Mouse (Mus musculus) forebrain, embryonic 11.5 days (tissue): ENCODE data around the gene Col15a1. TPM values are rescaled to one million over a fixed set of nuclear protein-coding genes. Genes with fewer than 3 reads are reported as not detected.

Experiments used
- ATAC-seq: fragments of 200-750 bp; cut with Nextera tagmentation; replicated peaks from 2 replicates; pipeline ENCODE4 v1.8.0; 2017; ENCODE audit warnings: moderate TSS enrichment; ENCODE audit not compliant: low FRiP score
- DNase-seq: peaks from one replicate; pipeline ENCODE4 v3.0.0-alpha.2; 2017; ENCODE audit warnings: low spot score
- H3K27ac ChIP-seq: fragments of 300-500 bp; sonication (generic); 2 replicates; pipeline ENCODE4 v1.5.1; 2014; ENCODE audit warnings: low read depth, low read length
- H3K27me3 ChIP-seq: fragments of 300-500 bp; sonication (generic); 2 replicates; pipeline ENCODE4 v1.6.1; 2014; ENCODE audit warnings: mild to moderate bottlenecking, low read length, mixed read lengths; ENCODE audit not compliant: control insufficient read depth, insufficient read depth
- H3K36me3 ChIP-seq: fragments of 300-500 bp; sonication (generic); 2 replicates; pipeline ENCODE4 v1.6.1; 2014; ENCODE audit warnings: mild to moderate bottlenecking, low read length, moderate library complexity, mixed read lengths; ENCODE audit not compliant: control insufficient read depth, insufficient read depth
- H3K4me1 ChIP-seq: fragments of 300-500 bp; sonication (generic); replicated peaks from 2 replicates; pipeline ENCODE4 v1.6.1; 2014; ENCODE audit warnings: low read length, mixed read lengths; ENCODE audit not compliant: control insufficient read depth, insufficient read depth
- H3K4me2 ChIP-seq: fragments of 300-500 bp; sonication (generic); 2 replicates; pipeline ENCODE4 v1.6.1; 2014; ENCODE audit warnings: low read depth, mild to moderate bottlenecking, low read length, moderate library complexity, mixed read lengths; ENCODE audit not compliant: severe bottlenecking
- H3K4me3 ChIP-seq: fragments of 300-500 bp; sonication (generic); 2 replicates; pipeline ENCODE4 v1.5.1; 2014; ENCODE audit warnings: low read depth, low read length
- H3K9ac ChIP-seq: fragments of 300-500 bp; sonication (generic); 2 replicates; pipeline ENCODE4 v1.6.1; 2014; ENCODE audit warnings: low read length
- H3K9me3 ChIP-seq: fragments of 300-500 bp; sonication (generic); 2 replicates; pipeline ENCODE4 v1.6.1; 2016; ENCODE audit warnings: low read length, mixed read lengths; ENCODE audit not compliant: control insufficient read depth
- WGBS: fragments of 180-500 bp; shearing (Covaris S2); extraction: QIAGEN DNeasy Blood & Tissue Kit; methylation state at CpG from one replicate; pipeline ENCODE4 v1.1.7; 2014; 5-methylcytosine and 5-hydroxymethylcytosine counted together
- polyA plus RNA-seq: library from polyadenylated mRNA; unstranded; fragments of >200 nt; fragmentation: Nextera tagmentation; extraction: Ambion mirVana; gene quantifications from 2 replicates; pipeline ENCODE4 v1.2.1, GENCODE M21; 2014

Col15a1 gene
- polyA plus RNA-seq, 1 experiment from 2014 or later: 7.0 TPM

GRCm38 (mm10) chr4:47265555-47265954, 57.6 kb downstream of the Col15a1 start:
- no peaks in the 10 kb centered on the region for H3K27me3 ChIP-seq
- ATAC-seq (no peak), DNase-seq (no peak)
- no peaks in the 10 kb centered on the region for H3K9me3 ChIP-seq
- 91% methylated on average over 5 of the region's 5 CpGs for WGBS
- H3K4me3 ChIP-seq: no peak overlapping the region
- H3K27ac ChIP-seq: no peak overlapping the region
- H3K9ac ChIP-seq: no peak overlapping the region
- no peak overlapping the region for H3K4me2 ChIP-seq
- H3K36me3 ChIP-seq: no peaks in the 10 kb centered on the region
- no peaks in the 10 kb centered on the region for H3K4me1 ChIP-seq

GRCm38 (mm10) chr4:47272452-47273130, 64.6 kb downstream of the Col15a1 start:
- no peaks in the 10 kb centered on the region for H3K4me1 ChIP-seq
- no peak overlapping the region for H3K27ac ChIP-seq
- H3K27me3 ChIP-seq: no peaks in the 10 kb centered on the region
- no peak overlapping the region for H3K4me2 ChIP-seq
- ATAC-seq (no peak), DNase-seq (no peak)
- no peak overlapping the region for H3K9ac ChIP-seq
- H3K36me3 ChIP-seq: no peaks in the 10 kb centered on the region
- H3K4me3 ChIP-seq: no peak overlapping the region
- WGBS: 81% methylated on average over 9 of the region's 9 CpGs
- H3K9me3 ChIP-seq: no peaks in the 10 kb centered on the region

GRCm38 (mm10) chr4:47273795-47274194, 65.8 kb downstream of the Col15a1 start:
- Histone ChIP-seq H3K9me3 (no peaks in the 10 kb centered on the region), H3K4me2 (no peak overlapping the region), H3K27me3 (no peaks in the 10 kb centered on the region), H3K4me1 (no peaks in the 10 kb centered on the region), H3K4me3 (no peak overlapping the region), H3K9ac (no peak overlapping the region), H3K27ac (no peak overlapping the region), H3K36me3 (no peaks in the 10 kb centered on the region)
- DNase-seq (no peak), ATAC-seq (no peak)
- 88% methylated on average over 8 of the region's 8 CpGs for WGBS

GRCm38 (mm10) chr4:47274911-47275310, 67.0 kb downstream of the Col15a1 start:
- Histone ChIP-seq H3K27ac (no peak overlapping the region), H3K4me1 (no peaks in the 10 kb centered on the region), H3K9me3 (no peaks in the 10 kb centered on the region), H3K4me2 (no peak overlapping the region), H3K4me3 (no peak overlapping the region), H3K36me3 (no peaks in the 10 kb centered on the region), H3K9ac (no peak overlapping the region), H3K27me3 (no peaks in the 10 kb centered on the region)
- DNase-seq: no peak
- WGBS: 84% methylated on average over 2 of the region's 2 CpGs
- ATAC-seq: no peak

GRCm38 (mm10) chr4:47278397-47278796, 70.4 kb downstream of the Col15a1 start:
- ATAC-seq: no peak
- H3K27me3 ChIP-seq: no peaks in the 10 kb centered on the region; the same call in 1 of the 2 replicates
- H3K4me3 ChIP-seq: no peak overlapping the region
- no peak overlapping the region for H3K27ac ChIP-seq
- no peak overlapping the region for H3K9ac ChIP-seq
- DNase-seq: no peak
- H3K4me1 ChIP-seq: no peaks in the 10 kb centered on the region
- 97% methylated on average over 6 of the region's 6 CpGs for WGBS
- no peak overlapping the region for H3K4me2 ChIP-seq
- H3K9me3 ChIP-seq: no peaks in the 10 kb centered on the region
- no peaks in the 10 kb centered on the region for H3K36me3 ChIP-seq

GRCm38 (mm10) chr4:47279085-47279707, 71.2 kb downstream of the Col15a1 start:
- Histone ChIP-seq H3K27ac (no peak overlapping the region), H3K4me1 (no peaks in the 10 kb centered on the region), H3K4me3 (no peak overlapping the region), H3K9me3 (no peaks in the 10 kb centered on the region), H3K36me3 (no peaks in the 10 kb centered on the region), H3K4me2 (no peak overlapping the region), H3K9ac (no peak overlapping the region), H3K27me3 (no peaks in the 10 kb centered on the region; the same call in 1 of the 2 replicates)
- DNase-seq (no peak), ATAC-seq (no peak)
- WGBS: 67% methylated on average over 10 of the region's 10 CpGs

GRCm38 (mm10) chr4:47280126-47280525, 72.2 kb downstream of the Col15a1 start:
- Histone ChIP-seq H3K36me3 (no peaks in the 10 kb centered on the region), H3K27me3 (no peaks in the 10 kb centered on the region; the same call in 1 of the 2 replicates), H3K4me2 (no peak overlapping the region), H3K27ac (no peak overlapping the region), H3K9ac (no peak overlapping the region), H3K4me3 (no peak overlapping the region), H3K9me3 (no peaks in the 10 kb centered on the region), H3K4me1 (no peaks in the 10 kb centered on the region)
- ATAC-seq (no peak), DNase-seq (no peak)
- WGBS: 89% methylated on average over 5 of the region's 5 CpGs

GRCm38 (mm10) chr4:47281920-47282682, 74.1 kb downstream of the Col15a1 start:
- no peak for ATAC-seq
- Histone ChIP-seq H3K4me3 (no peak overlapping the region), H3K4me1 (no peaks in the 10 kb centered on the region), H3K27ac (no peak overlapping the region), H3K36me3 (no peaks in the 10 kb centered on the region), H3K4me2 (no peak overlapping the region), H3K27me3 (no peaks in the 10 kb centered on the region; the same call in 1 of the 2 replicates), H3K9ac (no peak overlapping the region), H3K9me3 (no peaks in the 10 kb centered on the region)
- WGBS: 85% methylated on average over 6 of the region's 6 CpGs
- DNase-seq: no peak
